Mouse (Mus musculus): ENCODE measurements around the gene Olfr328.

GRCm38 (mm10) chr11:58546322-58546721, 9.1 kb downstream of the Olfr328 start, which contains the start of gene Olfr329-ps:
- TF ChIP-seq CTCF (conservative IDR thresholded peaks at IDR 0.05 in 1 of 2, IDR thresholded peaks at IDR 0.05 in 1 of 2; ENCODE audit: low read depth in 2 of 2, low read length in 2 of 2), result no peak
- TF ChIP-seq POLR2A (IDR thresholded peaks at IDR 0.05; ENCODE audit: low read depth, low read length), result no peak
- no peak for TF ChIP-seq ETS1 (conservative IDR thresholded peaks at IDR 0.05; ENCODE audit: low read depth, low read length)
- no peak for TF ChIP-seq ZNF384 (IDR thresholded peaks at IDR 0.05; ENCODE audit: low read depth, low read length)
- TF ChIP-seq RAD21 (IDR thresholded peaks at IDR 0.05; ENCODE audit: low read depth, low read length), result no peak
- no peak for TF ChIP-seq MEF2A (IDR thresholded peaks at IDR 0.05; ENCODE audit: borderline replicate concordance, low read depth, low read length)
- no peak for TF ChIP-seq NRF1 (IDR thresholded peaks at IDR 0.05; ENCODE audit: low read depth, low read length)
